Mouse (Mus musculus) CH12.LX (cell line): ENCODE results near the gene Il5ra. TPM values are rescaled to one million over a fixed set of nuclear protein-coding genes. Genes with fewer than 3 reads are reported as not detected.

Source experiments
- DNase-seq: peaks from one replicate; pipeline ENCODE4 v3.0.0-alpha.2; 2013; ENCODE audit errors: extremely low read depth
- H3K27ac ChIP-seq: 2 replicates; pipeline ENCODE4 v1.5.1; 2012; ENCODE audit warnings: low read depth, mild to moderate bottlenecking, control low read depth, moderate library complexity; ENCODE audit not compliant: insufficient read depth
- H3K27me3 ChIP-seq: replicated peaks from 2 replicates; pipeline ENCODE3; 2012; ENCODE audit warnings: inconsistent platforms
- H3K36me3 ChIP-seq, 2 experiments: replicated peaks in 1 of 2; 2 replicates each; pipeline versions ENCODE3 to v1.6.1; 2012; ENCODE audit warnings: inconsistent platforms in 1 of 2, low read length in 1 of 2, mild to moderate bottlenecking in 1 of 2, mixed read lengths in 1 of 2, moderate library complexity in 1 of 2; ENCODE audit not compliant: control insufficient read depth in 1 of 2, insufficient read depth in 1 of 2
- H3K4me1 ChIP-seq, 2 experiments: 2 replicates each; pipeline ENCODE4 v1.6.1; 2012; ENCODE audit warnings: inconsistent platforms in 1 of 2, moderate library complexity in 1 of 2; ENCODE audit not compliant: insufficient read depth in 2 of 2, control insufficient read depth in 1 of 2
- H3K4me2 ChIP-seq: 2 replicates; pipeline ENCODE4 v1.6.1; 2012; ENCODE audit warnings: low read depth, mild to moderate bottlenecking, control low read depth; ENCODE audit not compliant: poor library complexity, insufficient read depth, severe bottlenecking
- H3K4me3 ChIP-seq, 3 experiments: fragments of 150-350 bp in 1 of 3; sonication (generic) in 1 of 3; replicated peaks in 1 of 3; 2 replicates each; pipeline versions ENCODE3 to v1.5.1; 2011 to 2012; ENCODE audit warnings: low read depth in 2 of 3, low read length in 2 of 3, mild to moderate bottlenecking in 2 of 3, moderate library complexity in 2 of 3, control low read depth in 1 of 3, improper control_type of control experiment in 1 of 3, inconsistent platforms in 1 of 3, mixed read lengths in 1 of 3; ENCODE audit not compliant: poor library complexity in 1 of 3
- H3K79me2 ChIP-seq: replicated peaks from 2 replicates; pipeline ENCODE4 v1.6.1; 2012; ENCODE audit warnings: mild to moderate bottlenecking, moderate library complexity; ENCODE audit not compliant: control insufficient read depth, poor library complexity, insufficient read depth, severe bottlenecking; ENCODE audit errors: extremely low read depth
- H3K9ac ChIP-seq: 2 replicates; pipeline ENCODE4 v1.6.1; 2012; ENCODE audit warnings: low read depth, mild to moderate bottlenecking, control low read depth, moderate library complexity; ENCODE audit not compliant: insufficient read depth
- H3K9me3 ChIP-seq: replicated peaks from 2 replicates; pipeline ENCODE3; 2012; ENCODE audit warnings: low read length, inconsistent platforms, mixed read lengths
- CTCF ChIP-seq, 2 experiments: IDR thresholded peaks in 1 of 2; conservative IDR thresholded peaks in 1 of 2; 2 replicates each; pipeline ENCODE4 v1.5.1; 2011 to 2012; ENCODE audit warnings: low read depth in 2 of 2, low read length in 2 of 2, improper control_type of control experiment in 1 of 2, inconsistent platforms in 1 of 2, mild to moderate bottlenecking in 1 of 2, moderate library complexity in 1 of 2
- E2F4 ChIP-seq: IDR thresholded peaks from 2 replicates; pipeline ENCODE4 v1.6.1; 2011; ENCODE audit warnings: low read depth, low read length, improper control_type of control experiment; ENCODE audit not compliant: insufficient replicate concordance
- IRF4 ChIP-seq: IDR thresholded peaks from 2 replicates; pipeline ENCODE4 v1.6.1; 2014; ENCODE audit warnings: low read depth, mild to moderate bottlenecking, inconsistent platforms, low read length, improper control_type of control experiment
- JUND ChIP-seq: conservative IDR thresholded peaks from 2 replicates; pipeline ENCODE4 v1.6.1; 2011; ENCODE audit warnings: low read depth, low read length, improper control_type of control experiment
- MAX ChIP-seq: IDR thresholded peaks from 2 replicates; pipeline ENCODE4 v1.6.1; 2011; ENCODE audit warnings: low read length, improper control_type of control experiment
- MYC ChIP-seq: IDR thresholded peaks from 2 replicates; pipeline ENCODE4 v1.6.1; 2011; ENCODE audit warnings: low read depth, mild to moderate bottlenecking, improper control_type of control experiment, low read length
- PAX5 ChIP-seq: IDR thresholded peaks from 2 replicates; pipeline ENCODE4 v1.6.1; 2012; ENCODE audit warnings: low read length, inconsistent platforms, mixed read lengths
- POLR2AphosphoS2 ChIP-seq: IDR thresholded peaks from 2 replicates; pipeline ENCODE4 v1.6.1; 2011; ENCODE audit warnings: low read depth, low read length, improper control_type of control experiment
- RAD21 ChIP-seq: IDR thresholded peaks from 2 replicates; pipeline ENCODE4 v1.6.1; 2011; ENCODE audit warnings: low read depth, mild to moderate bottlenecking, low read length, improper control_type of control experiment, moderate library complexity
- SMC3 ChIP-seq: IDR thresholded peaks from 2 replicates; pipeline ENCODE4 v1.6.1; 2011; ENCODE audit warnings: low read depth, low read length, improper control_type of control experiment
- ZC3H11A ChIP-seq: IDR thresholded peaks from 2 replicates; pipeline ENCODE4 v1.6.1; 2012; ENCODE audit warnings: low read depth, mild to moderate bottlenecking, inconsistent platforms, low read length, improper control_type of control experiment
- dilution Hi-C: fragments of 300-500 bp; cut with MboI; formaldehyde crosslinking; loops from 2 replicates; pipeline ENCODE4 v1.14.3; 2020; ENCODE audit warnings: low sequenced_read_pairs; ENCODE audit not compliant: extremely low pct_unique_long_range_greater_than_20kb, extremely low pct_ligation_motif_present
- in situ Hi-C: fragments of 300-500 bp; cut with MboI; formaldehyde crosslinking; loops from 3 replicates; pipeline ENCODE4 v1.14.3; 2019; ENCODE audit warnings: low sequenced_read_pairs, low pct_ligation_motif_present, low pct_unique_long_range_greater_than_20kb, mixed read lengths
- polyA plus RNA-seq: library from polyadenylated mRNA; unstranded; fragments of >175 nt; gene quantifications from 2 replicates; pipeline ENCODE4 v1.2.1, GENCODE M21; 2012; ENCODE audit warnings: low read depth; ENCODE audit not compliant: insufficient read length
- total RNA-seq, 2 experiments: library from RNA; depleted of rRNA; stranded (reverse); fragments of 300-350 nt in 1 of 2; fragments of >200 nt in 1 of 2; gene quantifications; 2 replicates each; pipeline ENCODE4 v1.2.3; 2012 to 2014

Gene Il5ra
- total and polyA plus RNA-seq, 3 experiments: 65.0 to 119 (median 70.2) TPM

- Histone ChIP-seq H3K36me3 (no peaks in the 10 kb centered on the region), H3K4me1 (0 out of 4 replicates have a peak, but pooled peaks cover 0 to 3% of the 10 kb centered on the region in 2 experiments), H3K4me2 (no peak overlapping the region), H3K9ac (no peak overlapping the region), H3K27ac (no peak overlapping the region), H3K9me3 (no peaks in the 10 kb centered on the region), H3K4me3 (no peak overlapping the region), H3K79me2 (no peaks in the 10 kb centered on the region), H3K27me3 (no peaks in the 10 kb centered on the region)
- DNase-seq: peak; percentile 79
- in situ Hi-C loops: loop anchor here (5.0 kb wide), 1 partner anchor 128 kb away; no protein-coding TSS in a partner anchor
- TF ChIP-seq PAX5 (no peak), RAD21 (peak; percentile 92), MAX (peak; percentile 25; the same call in 1 of the 2 replicates), JUND (peak; percentile 25; the same call in 1 of the 2 replicates), E2F4 (no peak), MYC (no peak), IRF4 (peak; percentile 20; the same call in 1 of the 2 replicates), ZC3H11A (peak; percentile 35; the same call in 1 of the 2 replicates), CTCF (conservative IDR thresholded peaks at IDR 0.05 in 1 of 2, IDR thresholded peaks at IDR 0.05 in 1 of 2; ENCODE audit: low read depth in 2 of 2, low read length in 2 of 2) (peak; percentile 88 to 89), SMC3 (peak; percentile 75), POLR2AphosphoS2 (no peak)
- dilution Hi-C loops: no loop called here
These were observed 84.8 kb downstream of the Il5ra start for GRCm38 (mm10) chr6:106663780-106664651.

Other genes with a start within 250 kb of the Il5ra start
- 106 and 155 TPM in 2 replicates for gene Trnt1, start 20.1 kb upstream of the Il5ra start, total RNA-seq (2012; rRNA removed)
- gene Trnt1, start 20.1 kb upstream of the Il5ra start, total RNA-seq (2014; rRNA removed): 239 and 286 TPM in 2 replicates
- 159 and 195 TPM in 2 replicates for gene Trnt1, start 20.1 kb upstream of the Il5ra start, polyA plus RNA-seq
- gene Crbn, start 51.0 kb upstream of the Il5ra start, total RNA-seq (2012; rRNA removed): 28.8 and 29.2 TPM in 2 replicates
- gene Crbn, start 51.0 kb upstream of the Il5ra start, total RNA-seq (2014; rRNA removed): 60.1 and 73.3 TPM in 2 replicates
- 28.0 and 30.8 TPM in 2 replicates for gene Crbn, start 51.0 kb upstream of the Il5ra start, polyA plus RNA-seq